Mouse (Mus musculus) T-cell, adult 2 months (primary cell): ENCODE measurements at regions not wholly inside any gene's neighbourhood (a gene's known extent, or its start where the extent isn't known, plus 50 kb on each side); places are given as distances from the start of the nearest gene placed in this dataset.

ENCODE experiments used
- DNase-seq: peaks from one replicate; pipeline ENCODE4 v3.0.0; 2022; ENCODE audit warnings: low spot score

DNA sequence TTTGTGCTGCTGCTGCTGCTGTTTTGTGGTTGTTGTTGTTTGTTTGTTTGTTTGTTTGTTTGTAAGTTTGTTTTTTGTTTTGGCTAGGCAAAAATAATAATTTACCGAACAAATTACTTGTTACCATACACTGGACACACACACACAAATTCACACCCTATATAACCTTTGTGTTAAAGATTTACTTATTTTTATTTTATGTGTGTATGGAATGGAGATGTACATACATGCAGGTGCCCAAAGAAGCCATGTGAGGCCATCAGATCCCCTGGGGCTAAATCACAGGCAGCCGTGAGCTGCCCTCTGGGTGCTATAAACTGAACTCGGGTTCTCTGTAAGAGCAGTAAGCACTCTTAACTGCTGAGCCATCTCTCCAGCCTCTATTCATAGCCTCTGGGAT is 56.0 kb downstream of the Pttg1 start:
- DNase-seq: no peak

DNA sequence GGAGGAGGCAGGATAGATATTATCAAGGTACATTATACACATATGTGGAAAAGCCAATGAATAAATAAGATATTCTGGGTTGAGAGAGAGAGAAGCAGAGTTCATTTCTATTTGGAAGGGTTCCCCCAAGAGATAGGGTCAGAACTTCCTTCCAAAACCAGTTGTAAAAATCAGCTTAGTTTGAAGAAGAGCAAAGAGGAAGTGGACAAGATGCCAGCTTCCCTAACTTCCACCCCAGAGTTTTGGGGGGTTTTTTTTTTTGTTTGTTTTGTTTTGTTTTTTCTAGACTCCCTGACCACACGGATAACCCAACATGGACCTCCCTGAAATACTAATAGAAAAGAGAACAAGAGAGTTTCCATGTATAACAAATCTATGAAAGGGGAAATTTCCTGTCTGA is 57.7 kb downstream of the Pttg1 start:
- no peak for DNase-seq

DNA sequence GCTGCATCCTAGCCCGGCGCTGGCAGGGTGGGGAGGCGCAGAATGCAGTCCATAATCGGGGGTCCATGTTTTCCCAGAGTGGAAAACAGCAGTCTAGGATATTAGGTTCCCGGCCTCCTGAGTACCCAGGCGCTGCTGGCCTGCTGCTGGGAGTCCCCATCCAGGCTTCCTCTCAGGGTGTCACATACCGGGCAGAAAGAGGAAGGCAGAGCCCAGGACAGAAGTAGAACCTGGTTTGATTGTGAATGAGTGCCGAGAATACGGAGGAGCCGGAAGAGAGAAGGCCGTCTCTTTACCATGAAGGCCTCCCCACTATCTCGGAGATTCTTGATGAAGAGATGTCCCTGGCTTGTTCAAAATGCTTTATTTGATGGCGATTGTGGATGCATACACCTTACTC is 64.2 kb downstream of the Pttg1 start:
- DNase-seq: peak; percentile 9

DNA sequence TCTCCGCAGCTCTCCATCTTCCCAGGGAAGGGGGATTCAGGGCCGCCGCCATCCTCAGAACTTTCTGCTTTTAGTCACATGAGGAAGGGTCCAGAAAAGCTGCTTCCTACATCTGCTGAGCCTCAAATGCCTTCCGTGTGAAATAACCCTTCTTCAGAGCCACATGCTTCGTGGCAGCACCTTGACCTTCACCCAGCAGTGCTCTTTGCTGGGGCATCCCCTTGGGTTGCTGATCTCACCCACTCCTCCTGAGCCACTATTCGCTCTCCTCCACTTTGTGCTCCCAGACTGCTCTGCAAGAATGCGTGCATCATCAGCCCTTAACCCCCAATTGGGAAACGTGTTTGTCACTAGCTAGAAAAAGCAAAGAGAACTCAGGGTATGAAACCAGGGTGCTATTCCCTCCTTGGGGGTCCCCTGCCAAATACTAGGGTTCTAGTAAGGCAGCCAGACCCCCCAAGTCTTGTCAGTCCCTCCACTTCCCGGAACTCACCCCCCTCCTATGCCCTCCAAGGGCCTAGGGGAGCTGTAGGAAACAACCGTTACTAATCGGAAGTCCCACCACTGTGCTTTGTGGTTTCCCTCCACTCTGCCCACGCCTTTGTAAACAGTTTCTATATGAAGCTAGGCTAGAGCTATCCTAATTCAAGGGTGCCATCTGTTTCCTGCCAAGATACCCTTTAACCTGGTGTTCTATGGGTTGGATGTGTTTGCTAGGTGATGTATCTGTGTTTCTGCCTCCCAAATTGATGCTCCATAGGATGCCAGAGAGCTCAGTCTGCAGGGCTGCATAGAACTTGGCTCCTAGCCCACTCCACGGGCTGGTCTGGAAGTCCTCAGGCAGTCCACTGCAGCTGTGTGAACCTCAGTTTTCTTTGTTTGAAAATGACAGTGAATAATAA is 67.4 kb downstream of the Pttg1 start:
- DNase-seq: peak; percentile 52

DNA sequence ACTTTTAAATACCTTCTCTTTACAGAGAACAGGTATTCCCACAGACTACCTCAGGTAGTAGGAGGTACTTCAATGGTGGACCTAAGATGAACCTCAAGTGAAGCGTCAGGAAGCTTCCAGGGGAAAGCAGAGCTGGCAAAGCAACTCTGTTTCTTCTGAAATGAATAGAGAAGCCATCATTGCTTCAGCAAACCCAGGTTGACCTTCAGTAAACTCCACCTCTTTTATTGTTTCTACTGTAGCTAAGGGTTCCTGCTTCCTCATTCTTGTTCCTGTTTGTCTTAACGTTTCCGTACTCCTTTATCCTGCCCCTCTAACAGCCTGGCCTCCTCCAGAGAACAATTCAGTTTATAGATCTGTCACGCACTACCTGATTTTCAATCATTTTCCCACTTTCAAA is 72.4 kb downstream of the Pttg1 start:
- no peak for DNase-seq

DNA sequence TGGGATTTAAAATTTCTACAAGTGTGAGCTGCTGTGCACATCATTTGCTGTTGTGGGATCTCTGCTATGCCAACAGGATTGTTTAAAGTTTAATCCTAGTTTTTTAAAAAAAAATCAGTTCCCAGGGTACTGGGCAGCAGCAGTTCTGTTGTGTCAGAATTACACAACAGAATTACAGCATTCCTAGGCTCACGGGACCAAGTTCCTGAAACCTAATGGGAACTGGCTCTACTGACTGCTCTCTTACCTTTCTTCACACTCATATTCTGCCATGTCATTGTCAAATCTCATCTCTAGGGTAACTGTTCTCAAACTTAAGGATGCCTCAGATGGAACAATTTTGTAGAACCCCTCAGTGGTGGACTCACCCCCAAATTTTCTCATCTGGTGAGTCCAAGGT is 73.0 kb downstream of the Pttg1 start:
- DNase-seq: no peak

DNA sequence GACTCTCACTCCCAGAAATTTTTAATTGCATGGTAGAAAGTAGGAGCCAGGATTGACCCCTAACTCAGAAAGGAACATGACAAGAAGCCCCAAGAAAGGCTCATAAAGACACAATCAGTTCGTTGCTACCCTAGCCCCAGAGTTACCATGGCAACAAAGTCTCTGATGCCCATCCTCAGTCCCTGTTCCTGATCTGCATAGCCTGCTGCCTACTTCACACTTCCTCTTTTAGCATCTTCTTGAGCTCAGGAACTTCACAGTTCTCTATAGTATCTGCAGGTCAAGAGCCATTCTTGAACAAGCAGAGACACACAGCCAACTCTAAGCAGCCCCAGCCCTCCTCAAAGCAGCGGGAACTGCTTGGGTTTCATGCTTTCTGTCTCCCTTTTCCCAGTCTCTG is 74.2 kb downstream of the Pttg1 start:
- DNase-seq: no peak

DNA sequence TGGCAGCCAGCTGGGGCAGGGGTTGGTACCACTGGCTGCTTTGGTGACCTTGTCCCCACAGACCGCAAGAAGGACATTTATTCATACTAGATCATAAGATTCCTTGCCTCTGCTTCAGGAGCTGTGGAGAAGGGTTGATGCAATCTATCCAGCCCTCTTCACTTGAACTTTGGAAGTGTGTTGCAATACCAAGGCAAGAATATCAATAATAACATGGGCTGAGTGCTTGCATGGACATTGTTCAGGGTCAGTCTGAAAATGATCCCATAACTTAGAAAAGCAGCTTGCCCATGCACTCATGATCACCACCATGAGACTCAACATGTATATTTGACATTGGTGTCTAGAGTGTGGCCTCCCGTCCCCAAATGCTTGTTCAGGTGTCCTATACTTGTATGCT is 74.7 kb downstream of the Pttg1 start:
- DNase-seq: no peak

DNA sequence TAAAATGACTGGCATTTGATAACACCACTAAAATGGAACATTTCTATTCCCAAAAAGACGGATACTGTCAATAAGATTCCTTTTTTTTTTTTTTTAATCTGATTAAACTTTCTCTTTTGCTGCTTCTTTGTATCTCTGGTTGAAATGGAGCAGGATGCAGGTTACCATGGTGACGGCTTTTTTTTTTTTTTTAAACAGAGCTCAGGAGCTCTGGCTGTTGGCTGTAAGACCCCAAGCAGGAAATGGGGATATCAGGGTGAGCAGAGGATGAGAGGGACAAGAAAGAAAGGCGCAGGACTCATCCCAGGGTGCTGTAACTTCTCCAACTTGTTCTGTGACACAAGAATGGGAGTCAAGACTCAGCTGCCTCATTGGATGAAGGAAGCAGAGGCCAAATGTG is 75.8 kb downstream of the Pttg1 start:
- DNase-seq: no peak

DNA sequence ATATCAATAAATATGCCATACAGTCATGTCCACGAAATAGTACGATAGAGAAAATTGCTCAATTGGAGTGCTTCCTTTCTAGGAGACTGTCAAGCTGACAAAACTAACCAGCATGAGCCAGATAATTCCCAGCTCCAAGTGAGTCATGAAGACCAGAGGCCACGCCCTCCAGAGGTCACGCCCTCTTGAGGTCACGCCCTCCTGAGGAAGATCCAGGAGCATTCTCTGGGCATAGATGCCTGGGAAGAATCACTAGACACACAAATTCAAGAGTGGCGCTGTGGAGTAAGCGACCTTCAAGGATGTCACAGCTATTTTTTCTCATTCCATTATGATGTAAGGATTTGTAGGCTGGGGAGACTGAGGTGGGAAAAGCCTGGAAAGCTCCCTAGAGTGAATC is 76.5 kb downstream of the Pttg1 start:
- no peak for DNase-seq

DNA sequence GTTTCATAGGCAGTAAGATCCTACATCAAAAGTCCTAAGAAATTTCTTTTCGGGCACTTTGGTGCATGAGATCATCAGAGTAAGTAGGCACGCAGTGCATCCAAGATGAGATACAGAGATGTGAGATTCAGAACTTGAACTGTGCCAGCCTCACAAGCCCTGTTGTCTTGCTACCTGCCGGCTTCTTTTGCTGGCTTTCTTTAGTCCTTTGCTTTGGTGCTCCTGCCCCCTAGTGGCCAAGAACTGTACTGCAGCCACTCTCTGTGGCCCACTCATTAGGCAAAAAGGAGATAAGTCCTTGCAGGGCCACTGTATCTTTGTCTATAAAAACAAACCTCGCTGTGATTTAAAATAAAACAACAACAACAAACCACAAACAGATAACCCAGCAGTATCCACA is 77.5 kb downstream of the Pttg1 start:
- peak; percentile 67 for DNase-seq

DNA sequence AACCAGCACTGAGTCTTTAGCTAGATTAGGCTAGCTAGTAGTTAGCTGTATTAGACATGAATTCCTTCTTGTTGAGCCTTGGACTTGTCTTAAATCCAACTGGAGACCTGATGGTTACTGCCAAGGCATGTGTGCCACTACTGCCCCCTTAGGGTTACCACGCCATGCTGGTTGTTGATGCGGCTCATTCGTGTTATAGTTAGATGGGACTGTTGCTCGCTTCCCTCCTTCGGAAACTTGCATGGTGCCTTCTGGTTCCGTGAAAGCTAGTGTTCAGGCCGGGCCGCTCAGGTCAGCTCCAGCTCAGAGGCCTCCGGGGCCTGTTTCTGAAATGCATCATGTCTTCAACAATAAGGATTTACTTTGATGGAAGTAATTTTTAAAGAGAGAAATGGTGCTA is 79.6 kb downstream of the Pttg1 start:
- no peak for DNase-seq

DNA sequence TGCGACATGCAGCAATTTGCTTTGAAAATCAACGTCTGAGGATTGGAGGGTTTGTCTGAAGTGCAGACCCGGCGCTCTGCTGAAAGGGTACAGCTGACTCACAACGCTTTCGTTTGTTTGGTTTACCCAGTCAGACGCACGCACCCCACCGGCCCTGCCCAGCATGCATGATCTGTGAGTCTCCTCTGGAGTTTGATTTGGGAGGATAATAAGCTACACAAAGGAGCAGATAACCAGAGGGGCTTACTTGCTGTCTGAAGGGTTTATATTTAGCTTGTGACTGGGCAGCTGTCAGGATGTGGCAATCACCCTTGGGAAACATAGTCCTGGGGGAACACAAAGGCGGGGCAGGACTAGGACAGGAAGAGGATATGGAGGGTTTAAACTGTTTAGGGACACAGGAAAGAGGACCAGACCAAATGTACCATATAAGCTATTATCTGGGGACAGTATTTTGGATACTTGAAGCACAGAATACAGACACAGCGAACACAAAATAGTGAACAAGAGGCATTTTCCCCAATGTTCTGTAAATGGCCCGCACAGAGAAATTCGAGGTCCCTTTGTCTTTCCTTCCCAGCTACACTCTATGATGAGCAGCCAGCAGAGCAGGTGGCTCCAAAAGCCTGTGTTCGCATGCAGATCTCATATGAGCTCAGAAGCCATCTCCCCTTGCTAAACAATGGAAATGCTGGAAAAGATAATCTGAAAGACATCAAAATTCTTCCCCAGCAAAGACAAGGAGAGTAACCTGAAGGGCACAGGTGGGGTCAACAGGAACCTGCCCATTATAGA is 81.1 kb downstream of the Pttg1 start:
- no peak for DNase-seq

DNA sequence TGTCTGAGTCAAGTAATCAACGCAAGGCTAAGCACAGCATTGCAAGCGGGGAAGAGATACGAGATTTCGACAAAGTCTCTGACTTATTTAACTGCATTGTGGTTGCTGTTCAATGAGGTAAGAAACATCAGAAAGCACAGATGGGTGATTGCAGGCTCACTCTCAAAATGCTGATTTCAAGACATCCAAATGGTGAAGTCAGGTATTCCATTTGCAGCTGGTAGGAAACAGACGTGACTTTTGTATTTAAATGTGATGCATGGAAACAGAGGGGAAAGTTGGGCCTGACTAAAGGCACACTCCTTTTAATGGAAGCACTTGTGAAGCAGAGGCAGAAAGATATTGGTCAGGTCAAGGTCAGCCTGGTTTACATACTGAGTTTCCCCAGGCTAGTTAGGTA is 82.5 kb downstream of the Pttg1 start:
- no peak for DNase-seq

DNA sequence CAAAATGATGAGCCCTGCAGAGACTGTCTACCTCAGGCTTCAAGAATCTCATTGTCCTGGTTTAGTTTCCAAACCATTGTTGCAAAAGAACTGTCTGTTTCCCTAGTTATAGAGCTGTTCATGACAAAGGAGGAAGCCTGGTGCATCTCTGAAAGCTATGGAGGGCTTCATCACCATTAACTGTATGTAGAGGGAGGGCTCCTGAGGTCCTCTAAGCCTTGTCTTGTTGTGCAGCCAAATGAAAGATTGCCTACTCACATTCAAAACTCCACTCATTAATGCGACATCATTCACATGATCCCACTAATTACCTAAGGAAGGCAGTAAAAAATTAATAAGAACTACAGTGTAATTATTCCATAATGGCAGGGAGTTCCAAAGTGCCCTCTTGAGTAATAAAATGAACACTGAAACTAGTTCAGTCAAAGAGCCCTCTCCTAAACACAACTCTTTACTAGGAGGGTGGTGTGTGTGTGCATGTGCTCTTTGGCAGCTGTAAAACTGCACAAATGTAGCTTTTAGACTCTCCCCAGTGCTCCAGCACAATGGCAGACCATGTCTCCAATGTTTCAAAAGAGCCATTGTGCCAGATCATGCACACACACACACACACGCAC is 87.6 kb downstream of the Pttg1 start:
- no peak for DNase-seq

DNA sequence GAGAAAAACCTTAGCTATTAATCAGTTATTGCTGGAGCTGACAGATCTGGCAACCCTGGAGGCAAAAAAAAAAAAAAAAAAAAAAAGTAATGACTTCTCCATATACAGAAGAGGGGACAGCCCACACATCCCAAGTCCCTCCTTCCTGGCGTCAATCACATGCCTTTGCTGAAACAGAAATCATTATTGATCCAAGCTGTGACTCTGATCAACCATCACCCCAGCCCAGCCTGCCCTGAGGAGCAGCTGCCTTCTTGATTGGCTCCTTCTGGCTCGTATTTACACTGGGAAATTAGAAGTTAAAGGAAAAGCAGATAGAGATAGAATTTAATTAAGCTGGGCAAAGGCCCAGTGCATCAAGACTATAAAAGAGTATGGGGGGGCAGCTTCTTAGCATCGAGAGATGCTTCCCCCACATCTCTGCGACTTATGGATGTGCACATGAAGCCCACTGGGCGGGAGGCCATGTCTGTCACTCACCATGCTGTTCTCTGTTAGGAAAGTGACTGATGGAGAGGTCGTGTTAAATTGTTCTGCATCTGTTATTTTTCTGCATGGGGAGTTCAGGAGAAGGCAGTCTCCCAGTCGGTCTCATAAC is 90.3 kb downstream of the Pttg1 start:
- no peak for DNase-seq

DNA sequence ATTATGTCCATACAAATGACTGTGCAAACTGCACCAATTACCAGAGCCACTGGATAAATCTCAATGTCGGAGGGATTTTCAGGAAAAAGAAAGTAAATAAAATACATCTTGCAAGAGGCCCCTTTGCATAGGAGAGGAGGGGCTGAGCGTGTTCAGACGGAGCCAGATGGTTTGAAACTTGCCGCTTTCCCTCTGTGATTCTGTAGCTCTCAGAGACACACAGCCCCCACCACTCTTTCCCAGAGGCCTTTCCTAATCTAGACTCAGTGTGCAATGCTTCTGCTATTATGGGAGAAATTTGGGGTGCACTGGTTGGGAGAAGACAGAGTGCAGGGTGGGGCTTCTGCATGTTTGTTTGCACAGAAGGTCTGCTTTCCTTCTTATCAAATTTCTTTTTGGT is 92.5 kb downstream of the Pttg1 start:
- DNase-seq: no peak

DNA sequence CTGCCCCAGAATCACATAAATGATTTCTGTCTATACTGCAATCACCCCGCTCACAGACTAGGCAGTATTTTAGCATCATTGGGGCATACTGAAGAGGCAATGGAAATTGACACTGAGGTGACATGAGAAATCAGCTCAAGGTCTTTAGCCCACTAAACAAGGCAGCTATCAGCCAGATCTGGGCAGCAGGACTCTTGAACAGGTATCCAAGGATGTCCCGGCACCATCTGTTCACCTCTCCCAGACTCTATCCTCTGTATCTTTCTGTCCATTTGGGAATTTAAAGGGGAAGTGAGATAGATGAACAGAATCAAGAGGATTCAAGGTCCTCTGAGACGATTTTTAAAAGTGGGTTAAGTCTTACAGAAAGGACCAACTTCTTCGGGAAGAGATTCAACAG is 112.1 kb downstream of the Pttg1 start:
- no peak for DNase-seq
